Mouse (Mus musculus) midbrain, embryonic 15.5 days (tissue): ENCODE results near the gene Ndufs7. TPM values are rescaled to one million over a fixed set of nuclear protein-coding genes. Genes with fewer than 3 reads are reported as not detected.
"Not testable (repeated sequence)": the region's sequence is repeated elsewhere in the genome, so short reads cannot be mapped to it uniquely, and the experiment has no call there.

ENCODE experiments used
- ATAC-seq: fragments of 200-750 bp; cut with Nextera tagmentation; replicated peaks from 2 replicates; pipeline ENCODE4 v1.8.0; 2017; ENCODE audit warnings: moderate TSS enrichment
- H3K27ac ChIP-seq: fragments of 300-500 bp; sonication (generic); 2 replicates; pipeline ENCODE4 v1.5.1; 2015; ENCODE audit warnings: mild to moderate bottlenecking, inconsistent platforms
- H3K27me3 ChIP-seq: fragments of 300-500 bp; sonication (generic); replicated peaks from 2 replicates; pipeline ENCODE4 v1.6.1; 2015; ENCODE audit warnings: inconsistent platforms
- H3K36me3 ChIP-seq: fragments of 300-500 bp; sonication (generic); replicated peaks from 2 replicates; pipeline ENCODE4 v1.6.1; 2015; ENCODE audit warnings: inconsistent platforms
- H3K4me1 ChIP-seq: fragments of 300-500 bp; sonication (generic); 2 replicates; pipeline ENCODE4 v1.6.1; 2015; ENCODE audit warnings: inconsistent platforms
- H3K4me2 ChIP-seq: fragments of 300-500 bp; sonication (generic); 2 replicates; pipeline ENCODE4 v1.6.1; 2015; ENCODE audit warnings: inconsistent platforms, mild to moderate bottlenecking, moderate library complexity
- H3K4me3 ChIP-seq: fragments of 300-500 bp; sonication (generic); 2 replicates; pipeline ENCODE4 v1.5.1; 2015; ENCODE audit warnings: mild to moderate bottlenecking, inconsistent platforms
- H3K9ac ChIP-seq: fragments of 300-500 bp; sonication (generic); 2 replicates; pipeline ENCODE4 v1.6.1; 2015; ENCODE audit warnings: mild to moderate bottlenecking, inconsistent platforms
- H3K9me3 ChIP-seq: fragments of 300-500 bp; sonication (generic); 2 replicates; pipeline ENCODE4 v1.6.1; 2016; ENCODE audit warnings: inconsistent platforms
- WGBS: fragments of 180-500 bp; shearing (Covaris S2); methylation state at CpG from one replicate; pipeline ENCODE4 v1.1.7; 2015; ENCODE audit warnings: mixed read lengths; 5-methylcytosine and 5-hydroxymethylcytosine counted together
- polyA plus RNA-seq: library from polyadenylated mRNA; unstranded; fragments of >200 nt; fragmentation: Nextera tagmentation; extraction: Ambion mirVana; gene quantifications from 2 replicates; pipeline ENCODE4 v1.2.1, GENCODE M21; 2015

Ndufs7 gene
- polyA plus RNA-seq, 1 experiment from 2014 or later, result 290 TPM

DNA sequence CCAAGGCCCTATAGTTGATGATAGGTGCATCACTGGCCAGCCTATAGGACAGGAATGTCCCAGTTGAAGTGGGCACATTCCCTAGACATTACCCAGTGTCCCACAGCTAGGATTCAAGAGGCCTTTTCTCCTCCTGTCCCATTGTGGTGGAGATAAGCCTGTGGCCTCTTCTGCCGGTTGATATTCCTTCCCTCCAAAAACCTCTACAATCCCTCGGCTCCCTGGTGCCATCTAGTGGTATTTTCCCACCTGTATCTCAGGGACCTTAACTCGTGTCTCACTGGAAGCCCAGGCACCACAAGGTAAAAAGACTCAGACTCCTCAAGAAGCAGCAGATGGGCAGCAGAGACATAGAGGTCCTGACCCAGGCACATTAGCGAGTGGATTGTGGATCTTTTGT is 3.3 kb upstream of the Ndufs7 start:
- Histone ChIP-seq H3K27me3 (no peaks in the 10 kb centered on the region), H3K9ac (peak overlapping the region; percentile 16; the same call in 1 of the 2 replicates), H3K4me2 (no peak overlapping the region), H3K4me1 (peaks cover 36% of the 10 kb centered on the region), H3K4me3 (no peak overlapping the region), H3K27ac (peak overlapping the region; percentile 69), H3K9me3 (no peaks in the 10 kb centered on the region), H3K36me3 (peaks cover 20% of the 10 kb centered on the region)
- 5% methylated on average over 4 of the region's 4 CpGs for WGBS
- ATAC-seq, result 0 out of 2 replicates have a peak, but pooled peaks have one; percentile 9

GRCm38 (mm10) chr10:80247849-80248248 is 1.1 kb upstream of the Ndufs7 start:
- WGBS, result 36% methylated on average over 6 of the region's 6 CpGs
- no peak for ATAC-seq
- H3K36me3 ChIP-seq, result peaks cover 6% of the 10 kb centered on the region; the same call in 1 of the 2 replicates
- no peak overlapping the region for H3K27ac ChIP-seq
- peaks cover 31% of the 10 kb centered on the region for H3K4me1 ChIP-seq
- H3K27me3 ChIP-seq, result no peaks in the 10 kb centered on the region
- no peaks in the 10 kb centered on the region for H3K9me3 ChIP-seq
- H3K9ac ChIP-seq, result no peak overlapping the region
- no peak overlapping the region for H3K4me2 ChIP-seq
- peak overlapping the region; percentile 78; the same call in 1 of the 2 replicates for H3K4me3 ChIP-seq

DNA sequence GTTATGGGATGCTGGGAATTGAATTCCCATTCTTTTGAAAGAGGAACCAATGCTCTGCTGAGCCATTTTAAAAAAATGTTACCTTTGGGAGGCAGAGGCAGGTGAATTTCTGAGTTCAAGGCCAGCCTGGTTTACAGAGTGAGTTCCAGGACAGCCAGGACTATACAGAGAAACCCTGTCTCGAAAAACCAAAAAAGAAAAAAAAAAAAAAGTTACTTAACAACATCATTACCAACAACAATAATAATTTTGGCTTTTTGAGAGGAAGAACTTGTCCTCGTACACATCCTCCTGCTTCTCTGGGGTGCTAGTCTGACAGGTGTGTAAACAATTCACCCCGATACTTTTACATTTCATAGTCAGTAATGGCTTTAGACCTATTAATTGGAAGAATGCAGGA is 484 bp upstream of the Ndufs7 start:
- 0 out of 2 replicates have a peak overlapping the region, but pooled peaks have one; percentile 26 for H3K27ac ChIP-seq
- H3K36me3 ChIP-seq, H3K27me3 ChIP-seq, H3K9ac ChIP-seq, H3K9me3 ChIP-seq: not testable (repeated sequence)
- WGBS, result 57% methylated on average over 3 of the region's 3 CpGs
- peak overlapping the region; percentile 95 for H3K4me2 ChIP-seq
- peak overlapping the region; percentile 78 for H3K4me3 ChIP-seq
- peak; percentile 3 for ATAC-seq
- H3K4me1 ChIP-seq, result peaks cover 31% of the 10 kb centered on the region

DNA sequence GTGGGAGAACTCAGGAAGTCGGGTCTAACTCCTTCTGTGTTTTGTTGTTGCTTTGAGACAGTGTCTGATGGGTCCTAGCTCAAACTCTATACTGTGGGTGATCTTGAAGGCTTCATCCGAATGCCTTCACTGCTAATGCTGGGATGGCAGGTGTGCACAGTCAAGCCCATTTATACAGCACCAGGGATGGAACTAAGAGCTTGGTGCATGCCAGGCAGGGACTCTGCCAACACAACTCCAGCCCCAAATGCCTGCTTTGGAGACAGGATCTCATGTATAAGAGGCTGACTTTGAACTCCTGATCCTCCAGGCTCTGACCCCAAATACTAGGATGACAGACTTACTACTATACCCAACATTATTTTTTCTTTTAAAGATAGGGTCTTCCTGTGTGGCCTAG is 1.1 kb downstream of the Ndufs7 start:
- Histone ChIP-seq H3K36me3 (peaks cover 7% of the 10 kb centered on the region; the same call in 1 of the 2 replicates), H3K4me3 (peak overlapping the region; percentile 78), H3K4me1 (peaks cover 30% of the 10 kb centered on the region), H3K27ac (peak overlapping the region; percentile 89), H3K9ac (peak overlapping the region; percentile 73), H3K9me3 (no peaks in the 10 kb centered on the region), H3K27me3 (no peaks in the 10 kb centered on the region), H3K4me2 (peak overlapping the region; percentile 95)
- ATAC-seq, result no peak
- 39% methylated on average over 2 of the region's 2 CpGs for WGBS

DNA sequence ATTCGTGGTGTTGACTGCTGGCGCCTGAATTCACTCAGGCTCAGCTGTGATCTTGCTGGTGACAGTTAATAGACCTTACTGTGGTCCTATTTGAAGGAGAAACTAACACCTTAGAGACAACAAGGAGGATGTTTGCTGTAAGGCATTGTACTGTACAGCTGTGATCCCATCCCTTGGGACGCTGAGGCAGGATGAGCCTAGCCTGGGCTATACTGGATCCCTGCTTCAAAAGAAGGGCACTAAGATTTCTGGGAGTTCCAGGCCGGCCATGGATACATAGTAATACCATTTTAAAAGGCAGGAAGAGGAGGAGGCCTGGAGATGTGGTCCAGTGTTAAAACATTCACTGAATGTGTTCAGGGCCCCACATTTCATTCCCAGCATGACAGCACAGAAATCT is 1.7 kb downstream of the Ndufs7 start:
- 85% methylated on average over 4 of the region's 4 CpGs for WGBS
- Histone ChIP-seq H3K4me1 (peaks cover 25% of the 10 kb centered on the region), H3K36me3 (peaks cover 12% of the 10 kb centered on the region; the same call in 1 of the 2 replicates), H3K4me3 (peak overlapping the region; percentile 78), H3K27ac (no peak overlapping the region), H3K4me2 (peak overlapping the region; percentile 95), H3K9ac (0 out of 2 replicates have a peak overlapping the region, but pooled peaks have one; percentile 73), H3K27me3 (no peaks in the 10 kb centered on the region), H3K9me3 (no peaks in the 10 kb centered on the region)
- no peak for ATAC-seq

GRCm38 (mm10) chr10:80252011-80252410 is 3.1 kb downstream of the Ndufs7 start:
- H3K27ac ChIP-seq, result no peak overlapping the region
- H3K9ac ChIP-seq, result no peak overlapping the region
- H3K4me3 ChIP-seq, result no peak overlapping the region
- H3K27me3 ChIP-seq, result no peaks in the 10 kb centered on the region
- peaks cover 20% of the 10 kb centered on the region; the same call in 1 of the 2 replicates for H3K36me3 ChIP-seq
- peaks cover 25% of the 10 kb centered on the region for H3K4me1 ChIP-seq
- ATAC-seq, result no peak
- no peaks in the 10 kb centered on the region for H3K9me3 ChIP-seq
- H3K4me2 ChIP-seq, result no peak overlapping the region

DNA sequence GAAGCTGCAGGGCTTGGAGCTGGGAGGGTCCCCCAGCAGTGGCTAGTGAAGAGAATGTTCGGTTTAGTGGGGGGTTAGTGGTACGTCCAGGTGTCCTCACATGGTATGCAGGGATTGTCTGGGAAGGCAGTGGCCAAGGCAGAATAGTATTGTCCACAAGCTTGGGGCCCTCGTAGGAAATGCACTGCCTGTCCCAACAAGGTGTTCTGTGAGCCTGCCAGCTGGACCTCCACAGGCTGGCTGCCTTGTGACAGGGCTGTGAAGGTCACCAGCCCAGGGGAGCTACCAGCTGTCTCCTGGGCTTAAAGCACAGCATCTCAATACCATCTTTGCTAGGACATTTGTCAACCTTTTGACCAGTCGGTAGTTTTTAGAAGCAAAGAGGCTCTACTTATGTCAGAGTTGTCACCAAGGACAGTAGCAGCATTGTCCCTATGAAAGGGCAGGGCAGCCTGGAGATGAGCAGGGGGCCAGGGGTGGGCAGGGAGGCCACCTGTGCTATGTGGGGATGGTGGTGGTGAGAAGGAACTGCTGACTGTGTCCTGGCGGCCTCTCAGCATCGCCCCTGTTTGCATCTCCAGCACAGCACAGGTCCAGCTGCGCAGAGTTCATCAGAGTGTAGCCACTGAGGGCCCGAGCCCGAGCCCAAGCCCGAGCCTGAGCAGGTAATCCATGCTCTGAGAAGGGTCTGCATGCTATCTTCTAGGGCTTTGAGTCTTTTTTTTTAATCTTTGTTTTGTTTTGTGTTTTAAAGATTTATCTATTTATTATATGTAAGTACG is 3.8 kb downstream of the Ndufs7 start:
- no peak overlapping the region for H3K9ac ChIP-seq
- 92% methylated on average over 11 of the region's 11 CpGs for WGBS
- no peaks in the 10 kb centered on the region for H3K9me3 ChIP-seq
- H3K4me2 ChIP-seq, result no peak overlapping the region
- H3K4me3 ChIP-seq, result no peak overlapping the region
- H3K36me3 ChIP-seq, result peaks cover 20% of the 10 kb centered on the region; the same call in 1 of the 2 replicates
- no peak overlapping the region for H3K27ac ChIP-seq
- H3K4me1 ChIP-seq, result peaks cover 23% of the 10 kb centered on the region
- ATAC-seq, result no peak
- no peaks in the 10 kb centered on the region for H3K27me3 ChIP-seq

DNA sequence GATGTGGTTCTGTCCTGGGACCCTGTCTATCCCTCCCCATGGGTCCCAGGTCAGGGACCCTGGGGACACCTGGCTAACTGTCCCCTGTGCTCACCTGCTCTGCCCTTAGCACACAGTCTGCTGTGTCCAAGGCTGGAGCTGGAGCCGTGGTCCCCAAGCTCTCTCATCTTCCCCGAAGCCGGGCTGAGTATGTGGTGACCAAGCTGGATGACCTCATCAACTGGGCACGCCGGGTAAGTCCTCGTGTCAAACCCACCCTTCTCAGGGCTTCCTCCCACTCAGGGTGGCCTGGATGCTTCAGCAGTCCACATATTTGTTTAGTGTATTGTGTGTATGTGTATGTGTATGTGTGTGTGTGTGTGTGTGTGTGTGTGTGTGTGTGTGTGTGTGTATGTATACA is 4.6 kb downstream of the Ndufs7 start:
- peaks cover 24% of the 10 kb centered on the region; the same call in 1 of the 2 replicates for H3K36me3 ChIP-seq
- no peak overlapping the region for H3K4me2 ChIP-seq
- H3K4me3 ChIP-seq, result no peak overlapping the region
- no peak overlapping the region for H3K9ac ChIP-seq
- 86% methylated on average over 6 of the region's 6 CpGs for WGBS
- peaks cover 21% of the 10 kb centered on the region for H3K4me1 ChIP-seq
- H3K27me3 ChIP-seq, result no peaks in the 10 kb centered on the region
- ATAC-seq, result no peak
- H3K27ac ChIP-seq, result no peak overlapping the region
- H3K9me3 ChIP-seq, result no peaks in the 10 kb centered on the region

GRCm38 (mm10) chr10:80254331-80255297 is 5.7 kb downstream of the Ndufs7 start:
- Histone ChIP-seq H3K4me2 (no peak overlapping the region), H3K9ac (no peak overlapping the region), H3K27ac (no peak overlapping the region), H3K9me3 (no peaks in the 10 kb centered on the region), H3K27me3 (no peaks in the 10 kb centered on the region), H3K4me1 (peaks cover 22% of the 10 kb centered on the region), H3K4me3 (no peak overlapping the region), H3K36me3 (peaks cover 24% of the 10 kb centered on the region; the same call in 1 of the 2 replicates)
- ATAC-seq, result no peak
- WGBS, result 95% methylated on average over 26 of the region's 26 CpGs

GRCm38 (mm10) chr10:80255881-80256535 is 7.1 kb downstream of the Ndufs7 start:
- peaks cover 23% of the 10 kb centered on the region for H3K4me1 ChIP-seq
- no peak overlapping the region for H3K9ac ChIP-seq
- no peaks in the 10 kb centered on the region for H3K27me3 ChIP-seq
- no peak overlapping the region for H3K27ac ChIP-seq
- H3K9me3 ChIP-seq, result no peaks in the 10 kb centered on the region
- ATAC-seq, result no peak
- no peak overlapping the region for H3K4me2 ChIP-seq
- 80% methylated on average over 5 of the region's 5 CpGs for WGBS
- H3K36me3 ChIP-seq, result peaks cover 24% of the 10 kb centered on the region; the same call in 1 of the 2 replicates
- no peak overlapping the region for H3K4me3 ChIP-seq

DNA sequence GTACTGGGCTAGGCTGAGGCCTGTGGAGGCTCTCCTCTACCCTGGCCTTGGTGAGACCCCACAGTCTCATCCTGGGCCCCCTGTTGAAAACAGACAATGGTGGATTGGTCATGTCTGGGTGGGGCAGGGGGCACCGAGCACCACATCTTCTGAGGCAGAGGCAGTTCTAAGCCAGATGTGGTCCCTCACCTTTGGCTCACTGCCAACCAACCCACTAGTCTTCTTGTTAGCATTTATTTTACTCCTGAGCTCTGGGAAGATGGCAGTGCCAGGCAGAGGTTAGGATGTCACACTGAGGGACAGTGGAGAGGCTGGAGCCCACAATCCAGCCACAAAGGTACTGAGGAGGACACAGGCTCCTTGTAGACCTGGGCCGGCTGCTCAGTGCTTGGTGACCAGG is 9.0 kb downstream of the Ndufs7 start:
- no peak for ATAC-seq
- Histone ChIP-seq H3K9ac (no peak overlapping the region), H3K4me2 (no peak overlapping the region), H3K4me1 (peaks cover 36% of the 10 kb centered on the region), H3K4me3 (no peak overlapping the region), H3K36me3 (peaks cover 24% of the 10 kb centered on the region; the same call in 1 of the 2 replicates), H3K27ac (no peak overlapping the region), H3K27me3 (no peaks in the 10 kb centered on the region), H3K9me3 (no peaks in the 10 kb centered on the region)
- 90% methylated on average over 2 of the region's 2 CpGs for WGBS
